Mouse (Mus musculus): Measurements from ENCODE around the gene Grb2.

DNA sequence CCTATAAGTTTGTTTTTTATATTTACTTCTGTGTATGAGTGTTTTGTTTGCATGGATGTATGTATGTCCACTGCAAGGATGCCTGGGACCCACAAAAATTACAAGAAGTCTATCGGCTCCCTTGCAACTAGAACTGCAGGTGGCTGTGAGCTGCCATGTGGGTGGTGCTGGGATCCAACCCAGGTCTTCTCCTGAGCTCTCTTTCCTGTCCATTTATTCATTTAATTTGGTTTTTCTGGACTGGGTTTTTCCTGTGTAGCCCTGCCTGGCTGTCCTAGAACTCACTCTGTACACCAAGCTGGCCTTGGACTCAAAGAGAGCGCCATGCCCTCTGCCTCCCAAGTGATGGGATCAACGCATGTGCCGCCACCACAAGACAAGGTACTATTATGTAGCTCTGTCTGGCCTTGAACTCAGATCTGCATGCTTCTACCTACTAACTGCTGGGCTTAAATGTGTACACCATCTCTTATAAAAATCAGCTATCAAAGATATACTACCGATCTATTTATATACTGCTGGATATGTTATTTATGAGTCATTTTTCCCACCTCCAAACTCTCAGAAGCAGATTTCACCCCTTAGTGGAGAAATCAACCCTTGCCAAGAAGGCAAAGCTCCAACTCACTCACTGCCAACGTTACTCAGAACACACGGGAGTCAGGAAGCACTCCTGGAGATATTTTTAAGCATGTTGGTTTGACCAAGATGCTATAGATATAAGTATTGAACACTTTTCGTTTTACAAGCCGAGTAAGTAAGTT is 34.7 kb downstream of the Grb2 start:
- TF ChIP-seq CTCF (IDR thresholded peaks at IDR 0.05; ENCODE audit: extremely low read depth, insufficient read depth, insufficient read length, insufficient replicate concordance) (no peak), POLR2A (IDR thresholded peaks at IDR 0.05; ENCODE audit: low read depth, low read length) (no peak)

All from spleen, adult 2 months (tissue).